Mouse (Mus musculus) spleen, adult 2 months (tissue): Measurements from ENCODE around the gene Uhrf1. TPM values are rescaled to one million over a fixed set of nuclear protein-coding genes. Genes with fewer than 3 reads are reported as not detected.
A peak's percentile ranks its signal among the peaks of the same experiment; 100 is the strongest.

Experiments used
- DNase-seq, 2 experiments: peaks; one replicate each; pipeline versions ENCODE4 v3.0.0 to v3.0.0-alpha.2; 2012 to 2021; ENCODE audit warnings: low spot score in 2 of 2, low read depth in 1 of 2
- H3K27ac ChIP-seq: fragments of 200-500 bp; 2 replicates; pipeline ENCODE4 v1.5.1; 2012; ENCODE audit warnings: low read length, inconsistent platforms; ENCODE audit not compliant: insufficient read depth
- H3K27me3 ChIP-seq: fragments of 200-500 bp; 2 replicates; pipeline ENCODE4 v1.6.1; 2012; ENCODE audit warnings: mild to moderate bottlenecking, moderate library complexity, low read length, inconsistent platforms; ENCODE audit not compliant: control insufficient read depth, insufficient read depth
- H3K36me3 ChIP-seq: fragments of 200-500 bp; 2 replicates; pipeline ENCODE4 v1.6.1; 2012; ENCODE audit warnings: mild to moderate bottlenecking, low read length, inconsistent platforms; ENCODE audit not compliant: control insufficient read depth, insufficient read depth
- H3K4me1 ChIP-seq: fragments of 200-500 bp; 2 replicates; pipeline ENCODE4 v1.6.1; 2011; ENCODE audit warnings: inconsistent platforms; ENCODE audit not compliant: control insufficient read depth, insufficient read depth, insufficient read length
- H3K4me3 ChIP-seq: fragments of 200-500 bp; 2 replicates; pipeline ENCODE4 v1.5.1; 2011; ENCODE audit warnings: mild to moderate bottlenecking, inconsistent platforms; ENCODE audit not compliant: insufficient read depth, insufficient read length; ENCODE audit errors: extremely low read depth
- CTCF ChIP-seq: fragments of 200-500 bp; IDR thresholded peaks from 2 replicates; pipeline ENCODE4 v1.5.1; 2011; ENCODE audit warnings: mild to moderate bottlenecking, inconsistent platforms; ENCODE audit not compliant: insufficient read depth, insufficient read length, insufficient replicate concordance; ENCODE audit errors: extremely low read depth
- POLR2A ChIP-seq: fragments of 200-500 bp; IDR thresholded peaks from 2 replicates; pipeline ENCODE4 v1.6.1; 2011; ENCODE audit warnings: low read depth, low read length, inconsistent platforms
- WGBS: fragments of 180-500 bp; shearing (Covaris S2); methylation state at CpG from one replicate; pipeline ENCODE4 v1.1.7; 2018; 5-methylcytosine and 5-hydroxymethylcytosine counted together
- polyA plus RNA-seq: library from polyadenylated mRNA; depleted of rRNA; stranded (reverse); fragments of >200 nt; gene quantifications from 2 replicates; pipeline ENCODE4 v1.2.3, GENCODE M21; 2012

Gene Uhrf1
- polyA plus RNA-seq, 1 experiment, result 16.5 TPM

GRCm38 (mm10) chr17:56330345-56330744 lies 27.2 kb downstream of the Uhrf1 start:
- Histone ChIP-seq H3K4me3 (no peak overlapping the region), H3K36me3 (no peaks in the 10 kb centered on the region), H3K27me3 (no peaks in the 10 kb centered on the region), H3K4me1 (peaks cover 10% of the 10 kb centered on the region; the same call in 1 of the 2 replicates), H3K27ac (no peak overlapping the region)
- WGBS, result 28% methylated on average over 3 of the region's 3 CpGs
- TF ChIP-seq POLR2A, result no peak
- TF ChIP-seq CTCF, result no peak
- DNase-seq, result no peak

- Histone ChIP-seq H3K4me1 (peaks cover 10% of the 10 kb centered on the region; the same call in 1 of the 2 replicates), H3K4me3 (no peak overlapping the region), H3K27me3 (no peaks in the 10 kb centered on the region), H3K27ac (no peak overlapping the region), H3K36me3 (no peaks in the 10 kb centered on the region)
- no peak for DNase-seq
- TF ChIP-seq CTCF (no peak), POLR2A (no peak)
Measured at GRCm38 (mm10) chr17:56331256-56331655, 28.1 kb downstream of the Uhrf1 start.

- TF ChIP-seq CTCF (0 out of 2 replicates have a peak, but pooled peaks have one; percentile 1), POLR2A (no peak)
- DNase-seq, result no peak
- WGBS, result 78% methylated on average over 8 of the region's 8 CpGs
- Histone ChIP-seq H3K36me3 (no peaks in the 10 kb centered on the region), H3K27ac (no peak overlapping the region), H3K4me3 (no peak overlapping the region), H3K4me1 (peaks cover 3% of the 10 kb centered on the region; the same call in 1 of the 2 replicates), H3K27me3 (no peaks in the 10 kb centered on the region)
Measured at GRCm38 (mm10) chr17:56332987-56333386, 29.9 kb downstream of the Uhrf1 start.

- peak; percentile 52; the same call in 1 of the 2 replicates for TF ChIP-seq CTCF
- no peak for TF ChIP-seq POLR2A
- WGBS, result 14% methylated on average over 4 of the region's 4 CpGs
- Histone ChIP-seq H3K27ac (no peak overlapping the region), H3K27me3 (no peaks in the 10 kb centered on the region), H3K36me3 (no peaks in the 10 kb centered on the region), H3K4me1 (peaks cover 3% of the 10 kb centered on the region; the same call in 1 of the 2 replicates), H3K4me3 (no peak overlapping the region)
- DNase-seq, result peak in 1 of 2 experiments; percentile 53
Measured at GRCm38 (mm10) chr17:56337190-56337589, 34.1 kb downstream of the Uhrf1 start.

GRCm38 (mm10) chr17:56337791-56338190 lies 34.7 kb downstream of the Uhrf1 start:
- Histone ChIP-seq H3K36me3 (no peaks in the 10 kb centered on the region), H3K27ac (no peak overlapping the region), H3K4me3 (no peak overlapping the region), H3K4me1 (peaks cover 3% of the 10 kb centered on the region; the same call in 1 of the 2 replicates), H3K27me3 (no peaks in the 10 kb centered on the region)
- no peak for DNase-seq
- WGBS, result 59% methylated on average over 6 of the region's 6 CpGs
- TF ChIP-seq CTCF (no peak), POLR2A (no peak)

GRCm38 (mm10) chr17:56338909-56339308 lies 35.8 kb downstream of the Uhrf1 start:
- Histone ChIP-seq H3K36me3 (no peaks in the 10 kb centered on the region), H3K4me3 (no peak overlapping the region), H3K4me1 (peaks cover 3% of the 10 kb centered on the region; the same call in 1 of the 2 replicates), H3K27me3 (no peaks in the 10 kb centered on the region), H3K27ac (no peak overlapping the region)
- WGBS, result 27% methylated on average over 4 of the region's 4 CpGs
- DNase-seq, result peak in 1 of 2 experiments; percentile 76
- TF ChIP-seq CTCF, result peak; percentile 73; the same call in 1 of the 2 replicates
- no peak for TF ChIP-seq POLR2A

- H3K36me3 ChIP-seq, result no peaks in the 10 kb centered on the region
- no peak overlapping the region for H3K27ac ChIP-seq
- TF ChIP-seq POLR2A (no peak), CTCF (no peak)
- no peaks in the 10 kb centered on the region for H3K27me3 ChIP-seq
- peaks cover 3% of the 10 kb centered on the region; the same call in 1 of the 2 replicates for H3K4me1 ChIP-seq
- no peak for DNase-seq
- no peak overlapping the region for H3K4me3 ChIP-seq
Measured at GRCm38 (mm10) chr17:56340717-56341116, 37.6 kb downstream of the Uhrf1 start.

GRCm38 (mm10) chr17:56343466-56343865 lies 40.3 kb downstream of the Uhrf1 start:
- Histone ChIP-seq H3K36me3 (no peaks in the 10 kb centered on the region), H3K4me3 (no peak overlapping the region), H3K4me1 (no peaks in the 10 kb centered on the region), H3K27ac (no peak overlapping the region), H3K27me3 (no peaks in the 10 kb centered on the region)
- DNase-seq, result no peak
- no peak for TF ChIP-seq POLR2A
- WGBS, result 74% methylated on average over 3 of the region's 3 CpGs
